Mouse (Mus musculus): ENCODE results near the gene Pnpla2.
A peak's percentile ranks its signal among the peaks of the same experiment; 100 is the strongest.

Gene Pnpla2

GRCm38 (mm10) chr7:141484186-141485120, 29.5 kb downstream of the Pnpla2 start:
- no peak for DNase-seq

- DNase-seq, result no peak
Observed at GRCm38 (mm10) chr7:141485186-141485585, 30.2 kb downstream of the Pnpla2 start.

- DNase-seq, result no peak
Observed at GRCm38 (mm10) chr7:141485606-141486005, 30.6 kb downstream of the Pnpla2 start.

- no peak for DNase-seq
Observed at GRCm38 (mm10) chr7:141486239-141486638, 31.2 kb downstream of the Pnpla2 start.

GRCm38 (mm10) chr7:141487141-141487540, 32.1 kb downstream of the Pnpla2 start:
- DNase-seq, result no peak

GRCm38 (mm10) chr7:141491151-141491550, 36.2 kb downstream of the Pnpla2 start:
- DNase-seq, result peak in 1 of 2 experiments; percentile 49

- DNase-seq, result no peak
Observed at GRCm38 (mm10) chr7:141492738-141493137, 37.7 kb downstream of the Pnpla2 start.

GRCm38 (mm10) chr7:141493729-141494128, 38.7 kb downstream of the Pnpla2 start:
- DNase-seq, result no peak

GRCm38 (mm10) chr7:141495379-141495778, 40.4 kb downstream of the Pnpla2 start:
- no peak for DNase-seq

- no peak for DNase-seq
Observed at GRCm38 (mm10) chr7:141495940-141496339, 40.9 kb downstream of the Pnpla2 start.

GRCm38 (mm10) chr7:141497600-141497999, 42.6 kb downstream of the Pnpla2 start:
- no peak for DNase-seq

GRCm38 (mm10) chr7:141501820-141502555, 47.0 kb downstream of the Pnpla2 start:
- no peak for DNase-seq

- no peak for DNase-seq
Observed at GRCm38 (mm10) chr7:141502556-141502905, 47.5 kb downstream of the Pnpla2 start.

GRCm38 (mm10) chr7:141506278-141506677, 51.3 kb downstream of the Pnpla2 start:
- no peak for DNase-seq

GRCm38 (mm10) chr7:141508160-141508559, 53.2 kb downstream of the Pnpla2 start:
- DNase-seq, result no peak

- DNase-seq, result no peak
Observed at GRCm38 (mm10) chr7:141510196-141510595, 55.2 kb downstream of the Pnpla2 start.

Measured in kidney, postnatal 36 days (tissue).